Mouse (Mus musculus) liver (tissue): Measurements from ENCODE around the gene Zfp810.
A peak's percentile ranks its signal among the peaks of the same experiment; 100 is the strongest.

Experiments used
- DNase-seq: peaks from one replicate; pipeline ENCODE4 v3.0.0-alpha.2; 2020; ENCODE audit warnings: mixed read lengths

Zfp810 gene

GRCm38 (mm10) chr9:22259184-22260091 is 48.0 kb downstream of the Zfp810 start, which contains the start of gene Zfp599:
Gene Zfp599, minus strand, starts transcription at chr9:22259895.
- DNase-seq, result peak; percentile 74

GRCm38 (mm10) chr9:22258784-22259183 is 48.7 kb downstream of the Zfp810 start:
- DNase-seq, result no peak

- no peak for DNase-seq
Observed at GRCm38 (mm10) chr9:22256579-22256978, 50.9 kb downstream of the Zfp810 start.

GRCm38 (mm10) chr9:22244242-22244641 is 63.2 kb downstream of the Zfp810 start:
- DNase-seq, result no peak

- no peak for DNase-seq
Observed at GRCm38 (mm10) chr9:22240001-22240400, 67.4 kb downstream of the Zfp810 start.

- DNase-seq, result no peak
Observed at GRCm38 (mm10) chr9:22230556-22230955, 76.9 kb downstream of the Zfp810 start.

GRCm38 (mm10) chr9:22230061-22230460 is 77.4 kb downstream of the Zfp810 start:
- DNase-seq, result no peak

- DNase-seq, result no peak
Observed at GRCm38 (mm10) chr9:22229386-22230026, 77.9 kb downstream of the Zfp810 start.

- no peak for DNase-seq
Observed at GRCm38 (mm10) chr9:22226846-22227245, 80.6 kb downstream of the Zfp810 start.
